Mouse (Mus musculus) thymus, adult 2 months (tissue): ENCODE results near the gene Tomm70a.

ENCODE experiments used
- CTCF ChIP-seq: fragments of 200-500 bp; IDR thresholded peaks from 2 replicates; pipeline ENCODE4 v1.5.1; 2012; ENCODE audit warnings: mild to moderate bottlenecking, control low read depth, low read length, moderate library complexity, borderline replicate concordance; ENCODE audit not compliant: control insufficient read depth, poor library complexity, insufficient read depth; ENCODE audit errors: extremely low read depth
- POLR2A ChIP-seq: fragments of 200-500 bp; IDR thresholded peaks from 2 replicates; pipeline ENCODE4 v1.6.1; 2012; ENCODE audit warnings: mild to moderate bottlenecking, low read length, control low read depth, moderate library complexity; ENCODE audit not compliant: control insufficient read depth, poor library complexity, insufficient read depth; ENCODE audit errors: extremely low read depth

DNA sequence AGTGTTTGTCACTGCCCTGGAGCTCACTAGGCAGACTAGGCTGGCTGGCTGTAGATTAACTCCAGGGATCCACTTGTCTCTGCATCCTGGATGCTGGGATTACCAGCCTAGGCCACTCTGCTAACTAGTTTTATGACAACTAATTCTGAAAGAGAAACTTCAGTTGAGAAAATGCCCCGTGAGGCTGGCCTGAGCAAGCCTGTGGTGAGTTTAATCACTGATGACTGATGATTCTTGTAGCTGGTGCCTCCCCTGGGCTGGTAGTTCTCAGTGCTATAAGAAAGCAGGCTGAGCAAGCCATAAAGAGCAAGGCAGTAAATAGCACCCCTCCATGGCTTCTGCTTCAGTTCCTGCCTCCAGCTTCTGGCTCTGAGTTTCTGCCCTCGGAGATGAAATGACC is 54.2 kb downstream of the Tomm70a start:
- no peak for TF ChIP-seq CTCF
- TF ChIP-seq POLR2A, result no peak
